Mouse (Mus musculus): ENCODE results near the gene Cfap73. TPM values are rescaled to one million over a fixed set of nuclear protein-coding genes. Genes with fewer than 3 reads are reported as not detected.

Gene Cfap73
- total RNA-seq (2021): 2.8 and 3.1 TPM in 2 replicates
- long read RNA-seq, partial matches to known transcripts: 4 of 6 reads
- long read RNA-seq, other reads (novel, unspliced or antisense): 0 of 6 reads

GRCm38 (mm10) chr5:120634131-120634530 lies at the start of gene Cfap73:
Gene Cfap73, minus strand, starts transcription at chr5:120634235.
- DNase-seq: peak; percentile 64

GRCm38 (mm10) chr5:120682982-120683771 lies 49.1 kb upstream of the Cfap73 start:
- DNase-seq: no peak

DNA sequence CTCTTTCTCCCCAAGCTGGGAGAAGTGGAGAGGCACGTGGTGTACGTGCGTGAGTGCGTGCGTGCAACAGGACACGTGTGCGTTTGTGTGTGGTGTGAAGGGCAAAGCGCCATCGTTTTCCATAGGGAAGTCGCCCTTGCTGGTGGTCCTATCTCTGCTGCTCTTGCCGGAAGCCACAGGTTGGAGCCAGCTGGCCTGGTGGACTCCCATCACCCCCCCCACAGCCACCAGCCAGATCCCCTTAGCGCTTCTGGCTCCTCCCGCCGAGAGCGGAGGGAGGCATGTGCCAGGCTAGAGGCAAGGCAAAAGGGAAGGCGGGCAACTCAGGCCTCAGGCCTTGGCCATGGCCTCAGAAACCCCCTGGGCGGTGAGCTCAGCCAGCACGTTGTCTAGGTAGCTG lies 46.9 kb upstream of the Cfap73 start:
- DNase-seq: no peak

- DNase-seq: peak; percentile 86
These were observed 45.9 kb upstream of the Cfap73 start for GRCm38 (mm10) chr5:120679676-120680555.

DNA sequence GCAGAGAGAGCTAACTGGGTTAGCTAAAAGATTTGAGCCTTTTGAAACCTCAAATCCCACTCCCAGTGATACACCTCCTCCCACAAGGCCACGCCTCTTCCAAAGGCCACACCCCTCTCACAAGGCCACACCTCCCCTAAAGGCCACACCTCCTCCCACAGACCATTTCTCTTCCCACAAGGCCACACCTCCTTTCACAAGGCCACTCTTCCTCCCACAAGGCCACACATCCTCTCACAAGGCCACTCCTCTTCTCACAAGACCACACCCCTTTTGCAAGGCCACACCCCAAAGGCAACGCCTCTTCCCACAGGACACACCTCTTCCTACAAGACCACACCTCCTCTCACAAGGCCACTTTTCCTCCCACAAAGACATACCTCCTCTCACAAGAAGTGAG lies 43.5 kb upstream of the Cfap73 start:
- DNase-seq: no peak

- no peak for DNase-seq
These were observed 40.5 kb upstream of the Cfap73 start for GRCm38 (mm10) chr5:120674229-120675145.

DNA sequence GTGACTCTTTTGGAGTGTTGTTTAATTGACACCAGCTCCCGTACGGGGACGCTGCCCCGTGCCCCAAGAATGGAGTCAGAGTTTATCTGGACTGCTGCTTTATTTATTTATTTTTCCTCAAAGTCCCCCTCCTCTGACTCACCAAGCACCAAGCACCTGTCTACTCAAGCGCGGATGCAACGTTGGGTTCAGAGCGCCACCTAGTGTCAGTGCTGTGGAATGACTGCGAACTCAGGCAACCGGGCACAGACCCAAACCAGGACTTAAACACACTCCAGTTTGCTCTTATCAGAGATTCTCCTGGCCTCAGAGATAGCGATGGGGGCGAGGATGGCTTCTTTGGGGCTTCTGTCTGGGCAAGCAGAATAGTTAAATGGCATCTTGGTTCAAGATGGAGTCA lies 39.6 kb upstream of the Cfap73 start:
- peak; percentile 74 for DNase-seq

DNA sequence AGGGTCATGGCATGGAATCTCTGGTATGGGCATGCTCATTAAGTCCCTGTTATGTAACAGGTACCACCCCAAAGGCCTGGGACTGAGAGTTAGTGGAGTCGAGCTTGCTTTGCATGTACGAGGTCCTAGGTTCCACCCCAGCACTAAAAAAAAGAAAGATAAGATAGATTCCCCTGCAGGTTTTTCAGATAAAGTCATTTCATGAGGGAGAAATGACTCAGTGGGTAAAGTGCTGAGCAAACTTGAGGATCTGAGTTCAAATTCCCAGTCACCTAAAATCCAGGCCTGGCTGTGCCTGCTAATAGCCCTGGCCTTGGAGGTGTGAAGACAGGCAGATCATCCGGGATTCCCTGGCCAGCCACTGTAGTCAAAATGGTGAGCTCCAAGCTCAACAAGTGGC lies 37.8 kb upstream of the Cfap73 start:
- DNase-seq: no peak

DNA sequence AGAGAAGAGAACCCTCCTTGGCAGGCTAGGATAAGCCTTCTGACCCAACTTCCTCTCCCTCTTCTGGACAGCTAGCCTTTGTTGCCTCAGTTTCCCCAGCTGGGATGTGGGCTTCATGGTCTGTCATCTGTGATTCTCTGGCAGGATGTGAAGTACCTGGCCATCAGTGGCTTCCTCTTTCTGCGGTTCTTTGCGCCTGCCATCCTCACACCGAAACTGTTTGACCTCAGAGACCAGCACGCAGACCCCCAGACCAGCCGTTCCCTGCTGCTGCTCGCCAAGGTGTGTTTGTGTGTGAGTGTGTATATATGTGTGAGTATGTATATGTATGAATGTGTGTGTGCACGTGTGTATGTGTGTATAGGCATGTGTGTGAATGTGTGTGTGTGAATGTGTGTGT lies 36.1 kb upstream of the Cfap73 start:
- DNase-seq: no peak

DNA sequence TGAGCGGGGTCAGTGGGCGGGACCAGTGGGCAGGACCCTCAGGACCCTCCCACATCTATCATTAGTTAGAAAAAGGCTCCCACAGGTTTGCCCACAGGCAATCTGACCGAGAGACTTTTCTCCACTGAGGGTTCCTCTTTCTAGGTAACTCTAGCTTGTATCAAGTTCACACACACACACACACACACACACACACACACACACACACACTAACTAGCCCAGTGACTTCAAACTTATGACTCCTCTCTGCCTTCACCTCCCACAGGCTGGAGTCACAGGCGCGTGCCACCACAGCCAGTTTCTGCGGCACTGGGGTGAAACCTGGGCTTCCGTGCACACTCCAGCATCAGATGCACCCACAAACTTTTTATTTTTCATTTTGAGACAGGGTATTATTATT lies 34.7 kb upstream of the Cfap73 start:
- DNase-seq: no peak

DNA sequence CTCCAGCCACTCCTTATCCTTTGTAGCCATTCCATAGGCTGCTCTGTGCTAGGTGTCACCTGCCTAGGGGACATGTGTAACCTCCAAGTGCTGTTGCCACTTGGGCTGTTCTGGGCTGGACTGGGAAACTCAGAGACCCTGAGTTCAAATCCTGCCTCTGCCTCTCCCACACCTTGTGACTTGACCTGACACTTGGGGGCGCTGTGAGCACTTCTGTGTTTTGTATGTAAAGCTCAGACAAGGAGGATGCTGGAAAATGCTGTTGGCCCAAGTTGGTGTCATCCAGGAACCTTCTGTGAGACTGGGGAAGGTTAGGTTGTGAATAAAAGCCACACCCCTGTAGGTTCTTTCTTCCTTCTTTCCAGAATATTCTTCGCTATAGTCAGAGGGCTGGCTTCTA lies 30.9 kb upstream of the Cfap73 start:
- no peak for DNase-seq

DNA sequence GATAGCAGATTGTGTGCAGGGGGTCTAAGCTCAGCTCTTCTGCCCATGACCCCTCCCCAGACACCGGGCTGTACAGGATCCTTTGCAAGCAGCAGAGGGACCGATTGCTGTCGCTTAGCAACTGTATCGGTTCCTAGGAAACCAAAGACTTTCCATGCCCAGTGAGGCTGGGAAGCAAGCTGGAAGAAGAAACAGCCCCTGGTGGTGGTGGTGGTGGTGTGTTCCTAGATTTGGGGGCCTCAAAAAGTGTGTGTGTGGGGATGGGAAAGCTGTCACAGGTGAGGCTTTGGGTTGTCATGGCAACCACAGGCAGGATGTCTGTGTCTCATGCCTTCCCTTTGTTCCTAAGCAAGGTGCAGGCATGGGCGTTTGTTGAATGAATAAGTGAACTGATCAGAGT lies 26.8 kb upstream of the Cfap73 start:
- DNase-seq: no peak

DNA sequence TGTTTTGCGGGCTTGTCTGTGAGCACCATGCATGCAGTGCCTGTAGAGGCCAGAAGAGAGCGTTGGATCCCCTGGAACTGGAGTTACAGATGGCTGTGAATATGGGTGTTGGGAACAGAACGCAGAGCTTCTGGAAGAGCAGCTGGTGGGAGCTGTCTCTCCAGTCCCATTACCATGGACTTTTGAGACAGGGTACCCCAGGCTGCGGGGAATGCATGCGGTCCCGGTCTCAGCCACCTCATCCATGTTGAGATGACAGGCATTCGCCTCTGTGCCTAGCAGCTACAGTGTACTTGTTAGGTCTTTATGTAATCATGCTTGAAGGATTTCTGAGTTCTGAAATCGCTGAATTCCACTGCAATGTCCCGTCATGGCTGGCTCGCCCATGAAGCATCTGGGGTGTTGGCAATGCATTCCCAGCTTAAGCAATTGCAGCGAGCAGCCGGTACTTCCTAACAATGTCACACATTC lies 22.3 kb upstream of the Cfap73 start:
- DNase-seq: no peak

GRCm38 (mm10) chr5:120653873-120654272 lies 19.8 kb upstream of the Cfap73 start:
- DNase-seq: no peak

DNA sequence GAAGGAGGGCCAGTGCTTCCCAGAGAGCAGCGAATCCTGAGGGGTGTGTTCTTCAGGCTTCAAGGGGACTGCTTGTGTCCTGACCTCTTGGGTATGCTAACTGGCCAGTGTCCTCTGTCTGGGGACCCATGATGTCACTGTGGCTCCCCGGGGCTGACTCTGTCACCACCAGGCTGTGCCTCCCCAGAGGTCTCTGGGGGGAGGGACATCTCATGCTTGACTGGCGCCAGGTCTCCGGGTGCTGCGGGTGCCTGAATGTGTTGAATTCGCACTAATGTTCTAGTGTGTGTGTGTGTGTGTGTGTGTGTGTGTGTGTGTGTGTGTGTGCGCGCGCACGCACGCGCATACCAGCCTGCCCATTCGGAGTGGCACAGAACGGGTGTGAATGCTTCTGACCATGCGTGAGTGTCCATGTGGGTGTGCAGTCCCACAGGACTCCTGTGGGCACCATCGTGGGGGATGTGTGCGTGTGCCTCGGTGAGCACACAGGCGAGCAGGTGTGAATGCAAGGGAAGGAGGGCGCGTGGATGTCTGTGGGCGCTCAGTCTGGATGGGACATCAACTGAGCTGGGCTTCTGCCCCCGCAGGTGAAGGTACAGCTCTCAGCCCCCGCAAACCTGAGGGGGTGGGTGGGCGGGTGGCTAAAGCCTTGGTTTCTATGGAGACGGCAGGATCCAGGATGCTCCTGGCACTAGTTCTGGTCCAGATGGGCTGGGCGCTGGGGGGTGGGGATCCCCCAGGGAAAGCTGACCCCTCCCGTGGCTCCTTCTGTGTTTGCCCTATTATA lies 19.1 kb upstream of the Cfap73 start:
- DNase-seq: no peak

GRCm38 (mm10) chr5:120651230-120651629 lies 17.2 kb upstream of the Cfap73 start:
- DNase-seq: no peak

GRCm38 (mm10) chr5:120649938-120650337 lies 15.9 kb upstream of the Cfap73 start:
- DNase-seq: no peak

- DNase-seq: no peak
These were observed 15.4 kb upstream of the Cfap73 start for GRCm38 (mm10) chr5:120649374-120649933.

GRCm38 (mm10) chr5:120648569-120649373 lies 14.7 kb upstream of the Cfap73 start, which contains the start of gene Rasal1:
Gene Rasal1, plus strand, starts transcription at chr5:120648812.
- DNase-seq: peak; percentile 81
